Mouse (Mus musculus) embryonic fibroblast, embryonic 13.5 days (primary cell): ENCODE measurements around the gene Pdx1. TPM values are rescaled to one million over a fixed set of nuclear protein-coding genes. Genes with fewer than 3 reads are reported as not detected.

Experiments
- H3K27ac ChIP-seq: 2 replicates; pipeline ENCODE4 v1.5.1; 2012; ENCODE audit warnings: low read length, control low read depth, inconsistent platforms; ENCODE audit not compliant: insufficient read depth
- H3K4me1 ChIP-seq: 2 replicates; pipeline ENCODE4 v1.6.1; 2011; ENCODE audit warnings: low read length; ENCODE audit not compliant: control insufficient read depth, insufficient read depth
- H3K4me3 ChIP-seq: 2 replicates; pipeline ENCODE4 v1.5.1; 2011; ENCODE audit warnings: mild to moderate bottlenecking, control low read depth, low read length; ENCODE audit not compliant: insufficient read depth
- CTCF ChIP-seq: IDR thresholded peaks from 2 replicates; pipeline ENCODE4 v1.5.1; 2011; ENCODE audit warnings: mild to moderate bottlenecking, control low read depth, low read length, moderate library complexity, borderline replicate concordance; ENCODE audit not compliant: insufficient read depth
- POLR2A ChIP-seq: IDR thresholded peaks from 2 replicates; pipeline ENCODE4 v1.6.1; 2011; ENCODE audit warnings: low read depth, mild to moderate bottlenecking, control low read depth, low read length, moderate library complexity
- polyA plus RNA-seq: library from polyadenylated mRNA; stranded (reverse); fragments of >200 nt; gene quantifications from 2 replicates; pipeline ENCODE4 v1.2.4, GENCODE M21; 2011; ENCODE audit warnings: low read depth; ENCODE audit not compliant: missing spikeins, insufficient read length

The Pdx1 gene
- polyA plus RNA-seq, 1 experiment = not detected

DNA sequence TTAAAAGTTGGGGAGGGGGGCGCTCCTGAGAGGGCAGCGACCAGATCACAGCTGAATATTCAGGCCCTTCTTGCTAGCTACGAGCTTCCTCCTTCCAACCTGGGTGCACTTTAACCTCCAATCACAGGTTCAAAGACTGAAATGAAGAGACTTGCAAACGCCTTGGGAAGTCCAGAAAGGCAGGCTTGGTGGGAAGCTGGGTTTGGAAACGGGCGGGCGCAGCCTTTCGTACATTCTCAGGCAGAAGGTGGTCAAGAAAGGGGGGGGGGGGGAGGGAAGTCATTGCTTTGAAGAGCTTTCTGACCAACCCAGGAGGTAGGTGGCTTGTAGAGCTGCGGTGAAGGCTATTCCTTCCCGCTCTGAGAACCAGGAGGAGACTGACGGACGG, 37.6 kb downstream of the Pdx1 start:
- Histone ChIP-seq H3K4me3 (no peak overlapping the region), H3K4me1 (no peaks in the 10 kb centered on the region), H3K27ac (no peak overlapping the region)
- no peak for TF ChIP-seq POLR2A
- no peak for TF ChIP-seq CTCF

- no peak for TF ChIP-seq CTCF
Observed at GRCm38 (mm10) chr5:147308451-147308850, 38.7 kb downstream of the Pdx1 start.

DNA sequence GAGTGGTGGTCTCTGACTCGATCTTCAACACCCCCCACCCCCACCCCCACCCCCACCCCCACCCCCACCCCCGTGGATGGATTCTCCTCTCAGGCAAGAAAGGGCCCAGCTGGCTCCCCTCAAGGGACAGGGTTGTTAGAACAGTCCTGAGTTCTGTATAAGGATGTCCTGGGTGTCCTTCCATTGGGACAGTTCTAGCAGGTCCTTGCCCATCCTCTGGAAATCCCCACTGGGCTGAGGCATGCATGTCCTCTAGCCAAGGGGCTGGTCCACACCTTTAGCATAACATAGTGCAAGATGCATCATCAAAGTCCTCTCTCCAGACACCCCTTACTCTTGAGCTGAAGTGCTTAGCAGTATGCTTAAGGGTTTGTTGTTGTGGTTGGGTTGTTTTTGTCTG, 40.0 kb downstream of the Pdx1 start:
- Histone ChIP-seq H3K4me1 (no peaks in the 10 kb centered on the region), H3K27ac (no peak overlapping the region), H3K4me3 (no peak overlapping the region)
- no peak for TF ChIP-seq CTCF
- TF ChIP-seq POLR2A = no peak

More at GRCm38 (mm10) chr5:147308451-147308850, 38.7 kb downstream of the Pdx1 start:
- Histone ChIP-seq H3K27ac (no peak overlapping the region), H3K4me3 (no peak overlapping the region), H3K4me1 (no peaks in the 10 kb centered on the region)

GRCm38 (mm10) chr5:147312830-147313685, 43.3 kb downstream of the Pdx1 start:
- no peak for TF ChIP-seq POLR2A
- TF ChIP-seq CTCF = no peak
- no peak overlapping the region for H3K4me3 ChIP-seq
- no peak overlapping the region for H3K27ac ChIP-seq
- no peaks in the 10 kb centered on the region; the same call in 1 of the 2 replicates for H3K4me1 ChIP-seq

DNA sequence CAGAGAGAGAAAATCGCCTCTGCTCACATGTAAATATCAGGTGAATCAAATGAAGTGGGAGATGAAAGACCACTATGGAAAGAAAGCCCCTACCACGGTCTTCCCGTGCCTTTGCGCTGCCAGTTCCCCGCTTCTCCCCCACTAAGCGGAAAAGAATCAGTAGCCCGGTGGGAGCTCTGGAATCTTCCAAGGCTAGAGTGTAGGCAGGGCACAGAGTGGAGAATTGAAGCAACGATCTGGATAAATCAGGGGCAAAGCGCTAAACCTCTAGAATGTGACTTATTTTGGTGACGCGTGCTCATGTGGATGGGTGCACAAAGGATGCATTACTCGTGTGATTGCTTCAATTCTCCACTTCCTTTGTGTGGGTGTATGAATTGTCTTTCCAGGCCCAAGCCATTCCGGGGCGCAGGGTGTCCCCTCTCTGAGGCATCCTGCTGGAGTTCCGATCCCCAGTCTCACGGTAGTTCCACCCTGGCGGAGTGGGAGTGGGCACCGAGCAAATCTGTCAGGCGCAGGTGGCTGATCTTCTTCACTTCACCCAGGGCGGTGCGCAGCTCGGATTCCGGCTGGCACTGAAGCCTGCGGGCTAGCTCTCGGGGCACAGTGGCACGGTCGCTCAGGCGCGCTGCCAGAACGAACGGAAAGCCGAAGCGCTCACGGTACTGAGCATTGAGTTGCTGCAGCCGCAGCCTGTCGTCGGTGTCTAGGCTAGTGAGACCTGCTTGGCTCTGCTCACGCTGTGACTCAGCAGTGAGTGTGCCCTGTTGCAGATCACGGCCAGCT, 45.1 kb downstream of the Pdx1 start:
- Histone ChIP-seq H3K27ac (no peak overlapping the region), H3K4me3 (no peak overlapping the region), H3K4me1 (no peaks in the 10 kb centered on the region; the same call in 1 of the 2 replicates)
- no peak for TF ChIP-seq CTCF
- TF ChIP-seq POLR2A = no peak

DNA sequence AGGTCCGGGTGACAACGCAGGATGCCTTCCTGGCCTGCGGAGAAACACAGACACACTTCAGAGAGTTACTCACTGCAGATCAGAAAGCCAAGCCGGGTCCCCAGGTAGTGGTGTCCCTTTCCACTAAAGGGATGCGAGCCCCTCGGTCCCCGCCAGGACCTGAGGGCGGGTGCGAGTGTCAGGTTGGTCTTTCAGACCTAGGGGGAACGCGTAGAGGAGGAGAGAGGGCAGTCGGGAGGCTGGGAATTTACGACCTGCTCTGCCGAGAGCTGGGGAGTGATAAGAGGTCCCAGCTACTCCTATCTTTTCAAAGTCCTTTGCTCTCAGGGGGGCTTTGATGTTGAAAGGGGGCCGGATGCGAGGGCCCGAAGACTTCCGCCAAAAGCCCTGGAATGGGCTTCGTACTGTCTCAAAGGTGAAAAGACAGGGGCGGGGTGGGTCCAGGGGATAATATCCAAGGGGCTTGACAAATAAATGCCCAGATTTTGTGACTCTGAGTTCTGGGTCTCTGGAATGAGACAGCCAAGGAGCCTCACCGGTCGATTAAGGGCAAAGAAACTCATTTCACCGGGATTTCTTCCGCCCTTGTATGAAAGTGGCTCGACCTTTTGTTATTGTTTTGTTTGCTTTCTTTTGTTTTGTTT, 45.8 kb downstream of the Pdx1 start:
- no peak overlapping the region for H3K27ac ChIP-seq
- no peak for TF ChIP-seq POLR2A
- no peak for TF ChIP-seq CTCF
- no peak overlapping the region for H3K4me3 ChIP-seq

DNA sequence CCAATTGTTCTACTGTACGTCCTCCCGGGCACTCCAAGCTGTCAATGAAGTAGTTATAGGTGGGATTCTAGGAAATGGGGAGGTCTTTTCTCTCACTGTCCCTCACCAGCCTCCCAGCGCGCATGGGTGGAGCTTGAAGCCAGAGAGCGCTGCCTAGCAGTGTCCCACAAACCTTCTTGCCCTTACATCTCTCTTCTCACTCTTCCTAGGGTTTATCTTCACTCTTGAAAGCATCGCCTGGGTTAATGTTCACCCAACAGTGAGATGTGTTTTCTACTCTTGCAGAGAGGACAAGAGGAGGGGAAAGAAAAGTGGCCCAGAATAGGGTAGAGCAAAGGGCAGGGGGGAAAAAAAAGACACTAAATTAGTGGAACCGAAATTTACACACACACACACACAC, 47.6 kb downstream of the Pdx1 start:
- H3K27ac ChIP-seq = no peak overlapping the region
- no peaks in the 10 kb centered on the region; the same call in 1 of the 2 replicates for H3K4me1 ChIP-seq
- TF ChIP-seq CTCF (no peak), POLR2A (no peak)
- H3K4me3 ChIP-seq = no peak overlapping the region

More for the DNA sequence above, 45.8 kb downstream of the Pdx1 start:
- no peaks in the 10 kb centered on the region; the same call in 1 of the 2 replicates for H3K4me1 ChIP-seq

- H3K4me1 ChIP-seq = no peaks in the 10 kb centered on the region; the same call in 1 of the 2 replicates
- no peak overlapping the region for H3K4me3 ChIP-seq
- no peak for TF ChIP-seq POLR2A
- peak; percentile 64; the same call in 1 of the 2 replicates for TF ChIP-seq CTCF
- H3K27ac ChIP-seq = no peak overlapping the region
Observed at GRCm38 (mm10) chr5:147317991-147318390, 48.2 kb downstream of the Pdx1 start.

GRCm38 (mm10) chr5:147319653-147320052, 49.9 kb downstream of the Pdx1 start:
- Histone ChIP-seq H3K27ac (no peak overlapping the region), H3K4me3 (no peak overlapping the region), H3K4me1 (no peaks in the 10 kb centered on the region; the same call in 1 of the 2 replicates)
- TF ChIP-seq CTCF (no peak), POLR2A (no peak)
